Mouse (Mus musculus) layer of hippocampus, adult 9-11 months (tissue): ENCODE results near the gene Ube2g2.
A peak's percentile ranks its signal among the peaks of the same experiment; 100 is the strongest.
"Not testable (repeated sequence)": the region's sequence is repeated elsewhere in the genome, so short reads cannot be mapped to it uniquely, and the experiment has no call there.

Experiments used
- DNase-seq: peaks from one replicate; pipeline ENCODE4 v3.0.0; 2022

Ube2g2 gene

DNA sequence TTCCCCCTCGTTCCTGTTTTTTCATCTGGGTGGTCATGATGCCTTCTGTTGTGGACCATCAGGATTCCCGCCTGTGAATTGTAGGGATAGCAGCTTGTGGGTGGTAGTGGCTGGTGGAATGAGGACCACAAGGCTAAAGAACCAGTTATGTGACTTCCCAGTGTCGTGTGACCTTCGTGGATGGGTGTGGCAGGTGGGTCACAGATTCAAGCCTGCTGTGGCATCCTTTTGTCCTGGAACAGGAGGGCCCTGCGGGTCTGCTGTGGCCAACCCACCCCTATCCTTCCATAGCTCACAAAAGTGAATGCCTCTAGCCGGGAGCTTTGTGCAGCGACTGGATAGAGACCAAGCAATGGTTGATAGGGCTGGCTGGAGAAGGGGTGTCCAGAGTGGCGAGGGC lies 25.8 kb downstream of the Ube2g2 start:
- no peak for DNase-seq

DNA sequence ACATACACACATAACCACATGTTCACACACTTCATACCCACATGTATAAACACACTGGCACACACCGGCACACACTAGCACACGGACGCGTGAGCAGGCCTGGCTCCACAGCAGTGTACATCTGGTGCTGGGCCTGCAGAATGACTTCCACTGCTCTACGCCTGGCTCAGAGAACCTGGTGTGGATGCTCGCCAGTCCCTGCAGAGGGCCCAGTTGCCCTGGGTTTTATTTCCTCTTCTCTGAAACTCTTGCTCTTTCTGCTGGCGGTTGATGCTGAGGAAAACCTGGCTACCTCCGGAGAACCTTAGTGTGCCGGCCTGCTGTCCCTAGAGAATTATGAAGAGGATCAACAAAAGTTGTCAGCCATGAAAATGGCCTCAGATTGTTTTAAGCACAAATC lies 30.0 kb downstream of the Ube2g2 start:
- no peak for DNase-seq

DNA sequence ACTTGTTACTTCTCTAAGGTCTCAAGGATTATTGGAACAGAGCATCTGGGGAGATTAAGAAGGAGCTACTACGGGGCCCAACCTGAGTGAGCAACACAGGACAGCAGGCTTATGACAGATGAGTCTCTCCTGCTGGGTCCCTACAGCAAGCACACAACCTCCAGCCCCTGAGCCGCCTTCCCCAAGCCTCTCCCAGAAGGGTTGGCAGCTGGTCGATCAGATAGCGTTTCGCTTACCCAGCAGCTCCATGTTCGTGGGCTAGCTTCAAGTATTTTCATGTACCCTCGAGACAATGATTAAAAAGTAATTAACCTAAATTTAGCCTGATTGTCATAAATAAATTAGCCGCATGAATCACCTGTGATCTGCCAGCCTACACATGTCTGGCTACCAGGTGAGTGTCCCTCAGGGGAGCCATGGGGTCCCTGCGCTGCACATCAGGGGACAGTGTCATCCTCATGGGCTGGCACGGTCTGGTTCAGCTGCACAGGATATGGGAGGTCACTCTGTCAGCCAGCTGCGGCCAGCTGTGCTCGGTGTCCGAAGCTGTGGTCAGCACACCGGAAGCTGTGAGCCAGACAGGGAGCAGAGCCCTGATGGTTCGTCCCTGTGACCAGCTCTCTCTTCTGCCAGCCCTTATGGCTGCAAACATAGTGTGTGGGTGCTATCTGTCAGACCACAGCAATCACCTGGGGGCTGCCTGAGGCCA lies 36.4 kb downstream of the Ube2g2 start:
- DNase-seq, result no peak

DNA sequence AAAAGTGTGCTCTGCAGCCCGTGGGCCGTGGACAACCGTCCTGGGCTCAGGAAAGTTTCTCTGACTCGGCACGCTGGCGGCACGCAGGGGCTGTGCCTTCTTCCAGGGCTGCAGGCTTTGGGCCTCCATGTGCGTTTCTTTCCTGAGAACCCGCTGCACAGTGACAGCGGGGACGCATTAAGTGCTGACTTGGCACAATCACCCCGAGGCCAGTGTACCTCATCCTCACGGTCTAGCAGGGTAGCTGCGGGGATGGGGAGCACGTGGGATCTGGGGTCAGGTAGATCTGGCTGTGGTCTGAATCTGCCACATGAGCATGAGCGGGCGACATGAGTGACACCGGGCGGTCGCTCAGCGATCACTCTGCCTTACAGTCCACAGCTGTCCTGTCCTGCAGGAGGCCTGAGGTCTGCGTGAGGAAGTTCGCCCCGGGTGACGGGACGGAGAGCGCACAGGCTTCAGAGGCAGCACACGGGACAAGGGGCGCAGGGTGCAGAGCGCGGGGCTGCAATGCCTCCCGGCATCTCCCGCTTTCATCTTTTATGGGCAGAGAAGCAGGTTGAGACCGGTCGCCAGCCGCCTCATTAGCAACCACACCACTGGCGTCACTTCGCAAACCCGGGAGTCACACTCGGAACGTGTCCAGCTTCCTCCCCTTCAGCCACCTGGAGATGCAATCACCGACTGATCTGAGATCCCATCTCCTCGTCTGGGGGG lies 42.0 kb downstream of the Ube2g2 start:
- no peak for DNase-seq

DNA sequence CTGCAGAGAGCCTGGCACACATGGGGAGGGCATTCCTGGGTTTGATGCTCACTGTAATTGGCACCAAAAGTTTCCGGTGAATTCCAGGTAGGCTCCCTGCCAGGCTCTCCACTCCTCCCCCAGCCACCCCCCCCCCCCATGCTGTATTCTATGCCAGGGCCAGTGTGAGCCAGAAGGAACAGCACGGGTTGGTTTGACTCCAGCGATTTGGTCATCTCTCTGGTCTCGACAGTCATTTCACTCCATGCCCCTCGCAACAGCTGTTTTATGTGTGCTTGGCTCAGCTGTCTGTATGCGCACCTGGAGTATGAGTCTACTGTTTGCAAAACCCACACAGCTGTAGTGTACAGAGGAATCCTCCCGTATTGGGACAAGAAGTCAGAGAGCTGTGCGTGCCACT lies 44.3 kb downstream of the Ube2g2 start:
- DNase-seq, result no peak

DNA sequence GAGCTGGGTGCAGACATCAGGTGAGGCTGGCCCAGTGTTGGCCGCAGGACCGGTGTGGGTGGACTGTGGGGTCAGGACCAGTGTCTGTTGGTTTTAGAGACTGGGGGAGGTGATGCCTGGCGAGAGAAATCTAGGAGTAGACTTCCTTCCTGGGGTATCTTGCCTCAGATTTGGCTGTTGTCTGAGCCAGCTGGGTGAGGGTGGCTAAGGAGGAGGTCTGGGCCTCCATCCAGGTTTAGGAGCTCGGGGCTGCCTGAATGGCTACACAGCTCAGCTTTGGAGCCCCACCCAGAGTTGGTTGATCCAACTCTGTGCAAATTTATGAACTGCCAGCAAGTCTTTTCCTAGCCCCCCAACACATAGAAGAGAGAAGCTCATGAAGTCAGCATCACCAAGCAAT lies 45.3 kb downstream of the Ube2g2 start:
- DNase-seq, result peak; percentile 42

DNA sequence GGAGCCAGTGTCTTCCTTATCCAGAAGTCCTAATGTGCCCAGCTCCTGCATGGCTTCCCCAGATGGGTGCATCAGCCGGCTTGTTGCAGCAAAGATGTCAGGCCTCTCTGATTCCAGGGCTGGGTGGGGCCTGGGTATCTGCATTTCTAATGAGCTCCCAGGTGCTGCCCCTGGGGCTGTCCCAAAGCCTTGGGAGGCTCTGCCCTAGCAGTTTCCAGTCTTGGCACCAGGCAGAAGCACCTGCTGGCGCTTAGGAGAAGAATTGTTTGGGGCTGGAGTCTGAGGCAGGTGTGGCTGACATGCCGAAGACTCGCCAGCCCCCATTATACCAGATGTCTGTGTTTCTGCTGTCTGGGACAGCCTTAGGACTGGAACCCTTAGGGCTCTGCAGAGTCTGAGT lies 48.6 kb downstream of the Ube2g2 start:
- DNase-seq, result no peak

DNA sequence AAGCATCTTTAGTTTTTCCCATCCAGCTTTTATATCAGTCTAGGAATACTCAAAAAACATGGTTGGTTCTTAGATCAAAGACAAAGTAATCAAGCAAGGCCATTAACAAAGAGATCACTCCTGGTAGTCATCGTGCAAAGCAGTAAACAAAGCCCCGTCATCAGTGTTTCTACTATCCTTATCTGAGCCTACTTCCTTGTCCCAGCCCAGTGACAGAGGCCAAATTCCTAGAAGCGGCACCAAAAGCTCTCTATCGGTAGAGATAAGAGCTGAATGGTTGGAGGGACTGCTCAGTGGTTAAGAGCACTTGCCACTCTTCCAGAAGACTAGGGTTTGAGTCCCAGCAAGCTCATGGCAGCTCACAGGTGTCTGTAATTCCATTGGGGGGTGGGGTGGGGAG lies 49.4 kb downstream of the Ube2g2 start:
- DNase-seq, result no peak

DNA sequence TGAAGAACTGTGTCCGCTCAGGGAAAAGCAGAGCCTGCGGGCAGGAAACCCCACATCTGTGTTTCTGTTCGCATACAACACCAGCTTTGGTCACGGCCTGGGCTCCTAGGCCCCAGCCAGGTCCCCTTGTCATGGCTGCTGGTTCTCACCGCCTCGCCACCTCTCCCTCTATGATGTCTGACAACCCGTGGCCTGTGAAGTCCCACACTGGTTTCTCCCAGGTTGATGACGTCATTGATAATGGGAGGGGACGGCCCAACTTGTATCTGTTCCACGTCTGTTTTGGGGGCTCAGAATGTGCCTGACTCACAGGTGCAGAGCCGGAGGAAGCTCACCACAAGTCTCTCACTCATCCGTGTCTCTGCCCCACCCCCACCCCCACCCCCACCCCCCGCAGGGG lies 51.7 kb downstream of the Ube2g2 start:
- DNase-seq, result no peak

DNA sequence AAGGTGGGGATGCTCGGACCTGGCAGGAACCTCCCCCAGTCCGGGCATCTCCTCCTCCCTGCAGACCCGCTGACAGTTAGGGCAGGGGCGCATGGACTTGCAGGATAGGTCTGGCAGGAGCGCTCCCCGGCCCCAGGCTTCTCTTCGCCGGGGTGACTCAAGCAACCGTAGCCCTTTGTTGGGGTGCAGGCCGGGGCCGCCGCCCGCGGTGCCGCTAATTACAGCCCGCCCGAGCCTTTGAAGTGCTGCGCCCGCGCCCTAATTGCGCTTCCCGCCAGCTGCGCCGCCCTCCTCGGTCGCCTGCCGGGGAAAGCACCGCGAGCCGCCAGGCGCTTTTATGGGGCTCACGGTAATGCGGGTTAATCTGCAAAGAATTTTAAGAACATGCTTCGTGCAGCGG lies 55.5 kb downstream of the Ube2g2 start:
- DNase-seq, result no peak

DNA sequence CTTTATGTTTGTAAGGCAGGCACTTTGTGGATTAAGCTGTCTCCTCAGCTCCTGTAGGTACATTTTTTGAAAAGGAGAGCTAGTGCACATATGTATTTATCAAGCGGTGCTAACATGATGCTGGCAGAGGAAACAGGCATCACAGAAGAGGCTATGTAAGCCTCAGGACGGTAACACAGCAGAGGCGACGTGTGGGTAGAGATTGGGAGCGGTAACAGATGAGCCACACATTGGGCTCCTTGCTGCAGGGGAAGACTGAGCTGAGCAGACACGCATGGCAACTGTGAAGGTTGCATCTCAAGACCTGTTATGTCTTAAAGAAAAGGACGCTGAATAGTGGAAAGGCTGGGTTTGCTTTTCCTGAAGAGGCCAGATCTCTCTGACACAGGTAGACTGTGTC lies 60.9 kb downstream of the Ube2g2 start:
- no peak for DNase-seq

DNA sequence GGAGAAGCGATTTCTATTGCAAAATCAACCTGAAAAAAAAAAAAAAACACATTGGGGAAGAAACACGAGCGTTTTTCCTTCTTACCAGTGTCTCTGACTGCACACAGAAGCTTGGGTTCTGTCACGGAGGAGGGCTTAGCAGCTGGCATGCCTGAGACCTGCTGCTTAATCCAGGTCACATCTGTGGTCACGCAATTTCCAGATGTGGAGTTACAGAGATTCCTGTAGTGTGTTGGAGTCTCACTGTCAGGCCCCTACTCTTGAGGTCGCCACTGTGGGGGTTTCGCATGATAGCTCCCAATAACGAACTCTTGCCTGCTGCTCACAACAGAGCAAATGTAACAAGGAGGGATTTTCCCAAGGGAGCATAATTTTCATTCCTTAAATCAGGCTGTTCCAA lies 62.1 kb downstream of the Ube2g2 start:
- no peak for DNase-seq

DNA sequence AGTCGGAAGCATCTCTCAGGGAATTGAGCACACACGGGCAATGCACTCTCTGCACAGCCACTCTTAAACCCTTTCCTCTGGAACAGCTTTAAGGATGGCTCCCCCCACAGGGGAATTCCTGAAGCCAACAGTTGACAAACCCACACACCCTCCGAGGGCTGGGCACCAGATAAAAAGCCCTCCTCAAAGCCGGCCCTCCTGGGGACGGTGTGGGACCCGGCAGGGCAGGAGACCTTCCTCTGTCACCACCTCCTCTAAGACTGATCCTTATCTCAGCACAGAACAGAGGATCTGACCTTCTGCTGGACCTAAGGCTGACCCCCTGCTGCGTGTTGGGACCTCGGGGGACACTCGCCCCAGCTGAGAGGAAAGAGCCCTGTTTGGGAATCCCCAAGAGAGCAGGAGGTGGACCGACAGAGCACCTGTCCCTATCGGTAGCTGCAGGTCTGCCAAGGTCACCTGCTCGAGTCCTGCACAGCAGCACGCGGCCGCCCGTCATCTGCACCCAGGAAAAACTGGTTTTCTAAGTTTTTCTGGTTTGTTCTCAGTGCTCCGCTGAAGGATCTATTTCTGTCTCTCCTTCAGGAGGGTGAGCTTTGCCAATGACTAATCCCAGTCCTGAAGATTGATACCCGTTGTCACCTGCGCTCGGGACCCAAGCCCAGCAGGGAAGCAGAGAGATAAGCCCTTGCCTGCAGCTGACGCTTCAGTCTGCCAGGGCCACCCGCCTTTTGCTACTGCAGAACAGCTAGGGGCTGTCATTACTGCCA lies 64.0 kb downstream of the Ube2g2 start, which contains the start of gene Tspear:
Gene Tspear, plus strand, starts transcription at position 675 of the 770 bp plus-strand sequence.
- DNase-seq, result no peak

DNA sequence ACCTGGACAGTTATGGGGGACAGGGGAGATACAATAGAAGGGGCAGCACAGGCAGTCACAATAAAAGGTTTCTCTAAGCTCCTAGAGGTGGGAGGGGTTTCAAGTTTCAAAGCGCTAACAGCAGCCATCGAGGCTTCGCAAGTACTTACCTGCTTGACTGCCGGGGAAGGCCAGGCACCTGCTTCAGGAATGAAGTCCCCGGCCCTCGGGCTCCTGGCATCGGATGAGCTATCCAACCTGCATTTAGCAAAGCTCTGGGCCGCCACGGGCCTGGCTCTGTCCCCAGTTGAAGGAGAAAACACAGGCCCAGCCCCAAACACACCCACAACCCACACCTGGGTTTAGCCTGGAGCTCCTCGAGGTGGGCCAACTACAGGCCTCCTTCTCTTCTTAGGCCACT lies 64.9 kb downstream of the Ube2g2 start:
- DNase-seq, result no peak

DNA sequence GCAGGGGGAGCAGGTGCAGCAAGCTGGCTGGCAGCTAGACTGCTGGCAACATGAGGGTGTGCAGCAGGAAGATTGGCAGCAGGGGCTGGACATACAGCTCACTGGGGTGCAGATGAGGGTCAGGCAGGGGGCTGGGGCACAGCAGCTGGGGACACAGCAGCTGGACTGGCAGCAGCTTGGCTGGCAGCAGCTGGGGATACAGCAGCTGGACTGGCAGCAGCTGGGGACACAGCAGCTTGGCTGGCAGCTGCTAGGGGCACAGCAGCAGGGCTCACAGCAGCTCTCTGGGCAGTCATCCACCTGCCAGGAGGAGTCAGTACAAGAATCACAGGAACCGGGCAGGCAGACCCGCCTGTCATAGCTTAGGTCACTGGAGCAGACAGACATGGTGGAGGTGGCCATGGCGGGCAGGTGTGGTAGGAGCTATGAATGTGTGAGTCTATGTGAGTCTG lies 68.3 kb downstream of the Ube2g2 start, which contains the start of gene Gm19402:
Gene Gm19402, minus strand, starts transcription at position 402 of the 452 bp plus-strand sequence.
- DNase-seq, result not testable (repeated sequence)
